Mouse (Mus musculus): ENCODE data around the gene Scpep1.

DNA sequence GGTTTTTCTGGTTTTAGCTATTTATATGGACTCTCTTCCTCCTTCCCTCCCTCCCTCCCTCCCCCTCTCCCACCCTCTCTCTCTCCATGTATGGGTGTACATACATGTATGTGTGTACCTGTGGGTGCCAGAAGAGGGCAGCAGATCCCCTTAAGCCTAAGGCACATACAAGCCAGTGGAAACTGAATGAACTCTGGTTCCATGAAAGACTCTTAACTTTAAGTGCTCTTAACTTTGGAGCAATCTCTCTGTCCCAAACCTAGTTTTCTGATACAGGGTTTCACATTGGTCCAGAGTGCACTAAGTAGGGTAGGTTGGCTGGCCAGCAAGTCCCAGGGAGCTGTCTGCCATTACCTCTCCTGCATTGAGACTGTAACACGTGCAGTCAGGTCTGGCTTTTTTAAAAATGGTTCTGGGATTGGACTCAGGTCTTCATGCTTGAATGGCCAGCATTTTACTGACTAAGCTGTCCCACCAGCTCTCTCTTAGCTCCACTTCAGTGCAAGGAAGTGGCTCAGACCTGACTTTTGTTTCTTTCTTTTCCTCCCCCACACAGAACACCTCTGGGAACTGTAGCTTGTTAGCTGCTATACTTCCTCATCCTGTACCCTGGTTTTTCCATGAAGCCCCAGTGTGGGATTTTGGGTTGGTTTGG is 46.6 kb downstream of the Scpep1 start:
- TF ChIP-seq CTCF (IDR thresholded peaks at IDR 0.05; ENCODE audit: extremely low read depth, insufficient read depth, low read length) (peak; percentile 64), POLR2A (IDR thresholded peaks at IDR 0.05; ENCODE audit: extremely low read depth, insufficient read depth, low read length) (no peak)
